Mouse (Mus musculus) heart, postnatal 0 days (tissue): Measurements from ENCODE around the gene Birc6.

Source experiments
- CTCF ChIP-seq: IDR thresholded peaks from 2 replicates; pipeline ENCODE4 v1.5.1; 2016; ENCODE audit warnings: antibody characterized with exemption, control low read depth, low read depth
- EP300 ChIP-seq: IDR thresholded peaks from 2 replicates; pipeline ENCODE4 v1.6.1; 2016; ENCODE audit warnings: antibody characterized with exemption, low read depth

- TF ChIP-seq CTCF (no peak), EP300 (no peak)
Measured at GRCm38 (mm10) chr17:74707637-74708152, 179.6 kb downstream of the Birc6 start.
